Mouse (Mus musculus): ENCODE results near the gene Apol9b. TPM values are rescaled to one million over a fixed set of nuclear protein-coding genes. Genes with fewer than 3 reads are reported as not detected.
"Not testable (repeated sequence)": the region's sequence is repeated elsewhere in the genome, so short reads cannot be mapped to it uniquely, and the experiment has no call there.

Gene Apol9b
- polyA plus RNA-seq (2012; rRNA removed) = 0.62 and 0.69 TPM in 2 replicates

DNA sequence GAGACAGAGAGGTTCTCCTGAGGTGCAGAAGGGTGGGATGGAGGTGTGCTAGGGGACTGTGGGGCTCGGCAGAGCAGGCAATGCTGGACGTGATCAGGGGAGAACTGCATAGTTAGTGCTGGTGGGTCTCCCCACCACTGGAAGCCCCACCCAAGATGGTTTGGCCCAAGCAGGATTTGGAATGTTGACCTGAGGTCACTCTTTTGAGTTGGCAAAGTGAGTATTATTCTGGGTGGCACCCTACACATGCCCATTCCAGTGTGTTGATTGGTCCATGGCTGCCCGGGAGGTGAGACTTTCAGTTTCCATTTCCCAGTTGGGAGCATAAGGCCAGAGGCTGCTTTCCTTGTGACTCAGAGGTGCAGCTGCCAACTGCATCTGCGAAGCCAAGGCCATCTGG, at the start of gene Apol9b:
Gene Apol9b, plus strand, starts transcription at position 301 of the 400 bp plus-strand sequence.
- not testable (repeated sequence) for H3K4me1 ChIP-seq (ENCODE audit: control insufficient read depth, insufficient read depth, low read length); H3K4me3 ChIP-seq (ENCODE audit: insufficient read depth, low read length); H3K27ac ChIP-seq (ENCODE audit: insufficient read depth, low read length)

DNA sequence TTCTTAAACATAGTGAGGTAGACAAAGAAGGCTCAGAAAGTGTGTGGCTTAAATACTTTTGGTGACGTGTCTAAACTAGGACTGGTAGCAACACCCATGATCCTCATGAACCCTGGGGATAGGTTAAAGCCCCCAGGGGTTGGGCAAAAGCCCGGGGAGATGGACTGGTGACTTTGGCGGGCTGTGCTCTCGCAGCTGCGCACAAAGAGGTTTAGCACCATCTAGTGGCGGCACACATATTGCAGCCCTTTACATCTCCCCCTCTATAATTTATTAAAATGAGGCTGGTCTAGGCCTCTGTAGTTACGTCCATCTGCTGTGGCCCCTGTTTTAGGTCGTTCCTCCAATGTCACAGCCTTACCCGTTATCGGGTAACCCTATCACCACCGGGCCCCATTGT, 44.9 kb upstream of the Apol9b start:
- H3K4me1 ChIP-seq (ENCODE audit: control insufficient read depth, insufficient read depth, low read length) = not testable (repeated sequence)
- TF ChIP-seq CTCF (IDR thresholded peaks at IDR 0.05; ENCODE audit: extremely low read depth, insufficient read depth, low read length) = peak; percentile 46

DNA sequence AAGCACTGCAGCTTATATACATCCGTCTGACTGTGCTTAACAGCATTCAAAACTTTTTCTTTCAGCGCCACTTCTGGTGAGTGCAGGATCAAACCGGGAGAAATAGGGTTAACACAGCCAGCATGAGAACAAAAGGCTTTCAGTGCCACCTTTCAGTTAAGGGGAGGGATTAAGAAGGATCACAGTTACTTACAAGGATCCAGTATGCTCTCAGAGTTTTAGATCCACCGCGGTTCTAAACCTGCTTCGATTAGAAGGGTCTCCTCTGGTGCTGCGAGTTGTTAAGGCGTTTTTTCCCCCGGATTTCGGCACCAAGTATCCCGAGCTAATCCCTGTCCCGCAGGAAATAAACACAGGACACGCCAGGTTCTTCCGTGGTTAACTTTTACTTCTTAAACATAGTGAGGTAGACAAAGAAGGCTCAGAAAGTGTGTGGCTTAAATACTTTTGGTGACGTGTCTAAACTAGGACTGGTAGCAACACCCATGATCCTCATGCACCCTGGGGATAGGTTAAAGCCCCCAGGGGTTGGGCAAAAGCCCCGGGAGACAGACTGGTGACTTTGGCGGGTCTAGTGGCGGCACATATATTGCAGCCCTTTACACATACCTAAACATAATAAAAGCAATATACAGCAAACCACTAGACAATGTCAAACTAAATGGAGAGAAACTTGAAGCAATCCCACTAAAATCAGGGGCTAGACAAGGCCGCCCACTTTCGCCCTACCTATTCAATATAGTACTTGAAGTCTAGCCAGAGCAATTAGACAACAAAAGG, 37.1 kb upstream of the Apol9b start:
- not testable (repeated sequence) for H3K4me3 ChIP-seq (ENCODE audit: insufficient read depth, low read length); H3K4me1 ChIP-seq (ENCODE audit: control insufficient read depth, insufficient read depth, low read length); H3K27ac ChIP-seq (ENCODE audit: insufficient read depth, low read length)

More for the DNA sequence above, 44.9 kb upstream of the Apol9b start:
- H3K4me3 ChIP-seq (ENCODE audit: insufficient read depth, low read length); H3K27ac ChIP-seq (ENCODE audit: insufficient read depth, low read length): not testable (repeated sequence)

DNA sequence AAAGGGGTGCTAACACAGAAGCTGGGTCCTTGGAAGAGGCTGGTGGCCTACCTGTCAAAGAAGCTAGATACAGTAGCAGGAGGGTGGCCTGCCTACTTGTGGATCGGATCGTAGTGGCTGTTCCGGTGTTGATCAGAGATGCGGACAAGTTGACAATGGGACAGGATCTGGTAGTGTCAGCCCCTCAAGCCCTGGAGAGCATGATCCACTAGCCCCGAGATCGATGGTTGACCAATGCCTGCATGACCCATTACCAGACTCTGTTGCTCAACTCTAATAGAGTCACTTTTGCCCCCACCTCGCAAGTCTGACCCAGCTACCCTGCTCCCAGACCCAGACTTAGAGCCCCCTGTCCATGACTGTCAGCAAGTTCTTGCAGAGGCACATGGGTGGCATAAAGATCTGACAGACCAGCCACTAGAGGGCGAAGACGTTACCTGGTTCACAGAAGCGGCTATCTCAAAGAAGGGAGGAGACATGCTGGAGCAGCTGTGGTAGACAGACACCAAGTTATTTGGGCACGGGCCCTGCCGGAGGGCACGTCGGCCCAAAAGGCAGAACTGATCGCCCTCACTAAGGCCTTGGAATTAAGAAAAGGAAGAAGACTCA, 34.0 kb upstream of the Apol9b start:
- not testable (repeated sequence) for H3K27ac ChIP-seq (ENCODE audit: insufficient read depth, low read length); H3K4me1 ChIP-seq (ENCODE audit: control insufficient read depth, insufficient read depth, low read length); H3K4me3 ChIP-seq (ENCODE audit: insufficient read depth, low read length)
- peak; percentile 39 for TF ChIP-seq CTCF (IDR thresholded peaks at IDR 0.05; ENCODE audit: extremely low read depth, insufficient read depth, low read length)

DNA sequence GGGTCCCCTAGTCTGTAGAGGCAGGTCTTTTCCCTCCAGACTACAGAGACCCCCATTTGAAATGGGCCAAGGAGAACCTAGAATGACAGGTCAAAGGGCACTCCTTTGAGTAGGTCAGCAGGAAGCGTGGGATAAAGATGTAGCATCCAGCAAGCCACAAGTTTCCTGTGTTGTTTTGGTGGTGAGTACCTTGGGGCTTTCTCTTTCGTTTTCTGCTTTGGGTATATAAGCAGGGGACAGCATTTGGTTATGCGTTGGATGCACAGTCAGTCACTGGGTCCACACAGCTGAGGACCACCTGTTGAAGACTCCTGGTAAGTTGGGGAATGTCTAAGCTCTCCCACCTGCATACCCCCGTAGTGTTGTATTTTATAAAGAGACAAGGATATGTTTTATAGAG, 30.2 kb upstream of the Apol9b start, which contains the start of gene Apol7e:
Gene Apol7e, plus strand, starts transcription at position 202 of the 400 bp plus-strand sequence.
- H3K4me3 ChIP-seq (ENCODE audit: insufficient read depth, low read length); H3K4me1 ChIP-seq (ENCODE audit: control insufficient read depth, insufficient read depth, low read length); H3K27ac ChIP-seq (ENCODE audit: insufficient read depth, low read length): not testable (repeated sequence)

DNA sequence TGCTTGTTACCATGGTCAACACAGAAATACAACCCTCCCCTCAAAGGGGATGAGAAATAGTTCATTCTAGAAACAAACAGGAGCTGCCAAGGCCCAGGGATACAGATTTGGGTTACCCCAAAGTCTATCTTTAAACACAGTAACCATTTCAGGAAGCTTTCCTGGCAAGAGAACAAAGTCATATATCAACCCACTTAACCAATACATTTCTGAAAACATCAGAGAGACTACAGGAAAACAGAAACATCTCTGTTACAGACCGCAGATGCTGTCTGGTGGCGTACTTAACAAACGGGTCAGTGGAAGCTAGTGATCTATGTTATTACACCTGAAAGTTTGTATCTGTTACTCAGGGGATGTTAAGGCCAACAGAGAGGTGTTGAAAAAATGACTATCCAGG, 23.5 kb upstream of the Apol9b start:
- H3K4me3 ChIP-seq (ENCODE audit: insufficient read depth, low read length); H3K4me1 ChIP-seq (ENCODE audit: control insufficient read depth, insufficient read depth, low read length); H3K27ac ChIP-seq (ENCODE audit: insufficient read depth, low read length): not testable (repeated sequence)

DNA sequence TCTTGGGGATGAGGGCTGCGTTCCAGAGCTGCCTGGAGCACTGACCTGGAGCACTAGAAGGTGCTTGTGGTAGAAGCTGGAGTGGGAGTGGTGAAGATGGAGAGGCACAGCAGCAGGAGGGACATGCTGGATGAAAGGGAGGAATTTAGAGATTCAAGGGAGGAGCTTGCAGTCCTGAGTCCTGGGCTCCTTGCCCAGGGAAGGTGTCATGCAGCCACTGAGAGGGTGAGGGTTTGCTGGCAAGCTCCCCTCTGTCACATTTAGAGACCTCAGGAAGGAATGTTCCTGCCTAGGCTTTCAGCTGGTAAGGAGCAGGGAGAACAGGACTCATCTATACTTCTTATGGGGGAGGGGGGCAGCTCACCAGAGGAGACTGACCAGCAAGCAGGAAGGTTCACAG, 19.9 kb upstream of the Apol9b start:
- not testable (repeated sequence) for H3K4me1 ChIP-seq (ENCODE audit: control insufficient read depth, insufficient read depth, low read length); H3K4me3 ChIP-seq (ENCODE audit: insufficient read depth, low read length); H3K27ac ChIP-seq (ENCODE audit: insufficient read depth, low read length)

DNA sequence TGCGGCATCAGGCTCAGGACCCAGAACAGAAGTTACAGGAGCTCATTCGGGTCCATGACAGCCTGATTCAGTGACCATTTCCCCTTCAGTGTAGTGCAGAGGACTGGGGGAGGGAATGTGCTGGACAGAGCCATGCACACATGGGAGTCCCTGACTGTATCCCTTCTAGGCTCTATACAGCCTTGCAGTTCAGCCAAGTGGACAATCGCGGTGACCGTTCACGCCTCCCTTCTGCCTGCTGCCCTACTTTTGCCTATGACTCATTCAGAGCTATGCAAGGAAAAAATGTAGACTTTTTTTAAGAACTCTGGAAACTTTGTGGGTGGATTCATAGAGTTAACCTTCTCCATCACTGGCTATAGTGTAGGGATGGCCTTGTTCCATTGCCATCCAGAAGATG, 10.6 kb upstream of the Apol9b start:
- not testable (repeated sequence) for H3K4me1 ChIP-seq (ENCODE audit: control insufficient read depth, insufficient read depth, low read length); H3K4me3 ChIP-seq (ENCODE audit: insufficient read depth, low read length)

DNA sequence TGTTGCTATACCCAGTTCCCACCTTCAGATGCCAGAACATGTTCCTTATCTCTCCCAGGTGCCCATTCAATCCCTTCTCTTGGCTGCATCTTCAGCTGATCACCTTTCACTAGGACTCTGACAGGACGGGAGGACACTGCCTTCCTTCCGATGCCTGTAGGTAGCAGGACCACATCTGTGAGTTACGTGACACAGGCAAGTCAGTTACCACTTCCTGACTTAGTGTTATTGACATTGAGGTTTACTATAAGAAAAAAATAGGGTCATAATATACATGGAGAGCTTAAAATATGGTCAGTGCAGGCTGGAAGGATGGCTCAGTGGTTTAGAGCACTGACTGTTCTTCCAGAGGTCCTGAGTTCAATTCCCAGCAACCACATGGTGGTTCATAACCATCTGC, 7.3 kb upstream of the Apol9b start:
- not testable (repeated sequence) for H3K4me1 ChIP-seq (ENCODE audit: control insufficient read depth, insufficient read depth, low read length); H3K4me3 ChIP-seq (ENCODE audit: insufficient read depth, low read length); H3K27ac ChIP-seq (ENCODE audit: insufficient read depth, low read length)

More for the DNA sequence above, 10.6 kb upstream of the Apol9b start:
- H3K27ac ChIP-seq (ENCODE audit: insufficient read depth, low read length) = not testable (repeated sequence)

DNA sequence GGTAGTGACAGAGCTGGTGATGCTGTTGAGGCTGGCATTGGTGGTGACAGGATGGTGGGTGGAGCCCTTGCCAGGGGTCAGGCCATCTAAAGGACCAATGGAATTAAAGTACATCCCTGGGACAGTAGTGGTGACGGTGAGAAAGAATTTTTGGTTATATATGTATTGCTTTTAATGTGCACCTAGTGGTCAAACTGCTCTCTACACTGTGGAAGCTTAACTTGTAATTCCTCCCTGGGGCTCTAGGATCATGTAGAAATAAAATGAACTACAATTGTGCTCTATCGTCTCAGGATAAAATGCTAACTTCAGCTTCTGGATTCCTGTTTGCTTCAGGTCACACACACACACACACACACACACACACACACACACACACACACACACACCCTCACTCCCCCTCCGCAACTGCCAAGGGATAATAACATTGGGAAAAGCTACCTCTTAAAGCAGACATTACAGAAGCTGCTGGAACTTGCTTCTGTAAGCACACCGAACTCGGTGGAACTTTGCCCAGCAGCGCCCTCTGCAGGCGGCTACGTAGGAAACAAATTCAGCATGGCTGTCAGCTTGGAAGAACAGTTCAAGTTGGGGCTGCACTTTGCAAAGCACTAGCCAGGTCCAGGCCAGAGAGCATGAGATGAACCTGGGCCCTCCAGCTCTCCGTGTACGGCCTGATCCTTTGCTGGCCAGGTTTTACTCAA, 4.5 kb upstream of the Apol9b start:
- not testable (repeated sequence) for H3K27ac ChIP-seq (ENCODE audit: insufficient read depth, low read length); H3K4me3 ChIP-seq (ENCODE audit: insufficient read depth, low read length); H3K4me1 ChIP-seq (ENCODE audit: control insufficient read depth, insufficient read depth, low read length)

DNA sequence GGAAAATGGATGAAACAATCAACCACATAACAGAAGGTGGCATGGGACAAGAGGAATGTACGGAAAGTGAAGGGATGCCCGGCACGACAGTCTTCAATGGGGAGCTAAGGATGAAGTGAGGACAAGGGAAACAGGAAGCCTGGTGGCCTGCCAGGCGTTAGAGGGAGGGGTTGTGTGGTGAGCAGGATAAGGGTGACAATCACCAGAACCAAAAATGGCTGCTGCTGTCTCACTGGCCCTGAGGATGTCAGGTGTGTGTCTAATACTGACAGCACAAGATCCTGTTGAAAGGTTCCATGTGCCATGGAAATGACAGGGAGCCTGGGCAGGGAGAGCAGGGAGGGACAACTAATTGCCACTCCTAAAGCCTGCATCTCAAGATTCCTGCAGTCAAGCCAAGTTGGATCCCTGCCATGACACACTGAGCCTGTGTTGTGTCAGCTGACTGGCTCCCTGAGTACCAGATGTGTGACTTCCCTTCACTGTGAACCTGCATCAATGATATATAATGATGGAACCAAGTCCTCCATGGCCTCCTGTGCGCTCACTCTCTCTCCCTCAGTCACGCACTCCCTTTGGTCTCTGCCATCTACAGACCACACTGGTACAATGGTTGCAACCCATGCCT, 3.3 kb upstream of the Apol9b start:
- H3K4me3 ChIP-seq (ENCODE audit: insufficient read depth, low read length); H3K4me1 ChIP-seq (ENCODE audit: control insufficient read depth, insufficient read depth, low read length); H3K27ac ChIP-seq (ENCODE audit: insufficient read depth, low read length): not testable (repeated sequence)
